Mouse (Mus musculus) forebrain, embryonic 15.5 days (tissue): ENCODE measurements around the gene Slc26a3. TPM values are rescaled to one million over a fixed set of nuclear protein-coding genes. Genes with fewer than 3 reads are reported as not detected.
"Not testable (repeated sequence)": the region's sequence is repeated elsewhere in the genome, so short reads cannot be mapped to it uniquely, and the experiment has no call there.

ENCODE experiments used
- ATAC-seq: fragments of 200-750 bp; cut with Nextera tagmentation; replicated peaks from 2 replicates; pipeline ENCODE4 v1.8.0; 2017; ENCODE audit warnings: mild to moderate bottlenecking, moderate TSS enrichment, moderate library complexity
- H3K27ac ChIP-seq: fragments of 300-500 bp; sonication (generic); replicated peaks from 2 replicates; pipeline ENCODE4 v1.5.1; 2015; ENCODE audit warnings: mild to moderate bottlenecking, inconsistent platforms
- H3K27me3 ChIP-seq: fragments of 300-500 bp; sonication (generic); 2 replicates; pipeline ENCODE4 v1.6.1; 2015; ENCODE audit warnings: inconsistent platforms
- H3K36me3 ChIP-seq: fragments of 300-500 bp; sonication (generic); 2 replicates; pipeline ENCODE4 v1.6.1; 2015; ENCODE audit warnings: mild to moderate bottlenecking, inconsistent platforms
- H3K4me1 ChIP-seq: fragments of 300-500 bp; sonication (generic); 2 replicates; pipeline ENCODE4 v1.6.1; 2015; ENCODE audit warnings: inconsistent platforms
- H3K4me2 ChIP-seq: fragments of 300-500 bp; sonication (generic); replicated peaks from 2 replicates; pipeline ENCODE4 v1.6.1; 2015; ENCODE audit warnings: mild to moderate bottlenecking, inconsistent platforms
- H3K4me3 ChIP-seq: fragments of 300-500 bp; sonication (generic); 2 replicates; pipeline ENCODE4 v1.5.1; 2015; ENCODE audit warnings: mild to moderate bottlenecking, inconsistent platforms
- H3K9ac ChIP-seq: fragments of 300-500 bp; sonication (generic); replicated peaks from 2 replicates; pipeline ENCODE4 v1.6.1; 2015; ENCODE audit warnings: mild to moderate bottlenecking, inconsistent platforms
- H3K9me3 ChIP-seq: fragments of 300-500 bp; sonication (generic); 2 replicates; pipeline ENCODE4 v1.6.1; 2016; ENCODE audit warnings: inconsistent platforms
- WGBS: fragments of 180-500 bp; shearing (Covaris S2); methylation state at CpG from one replicate; pipeline ENCODE4 v1.1.7; 2015; ENCODE audit warnings: mixed read lengths; 5-methylcytosine and 5-hydroxymethylcytosine counted together
- polyA plus RNA-seq: library from polyadenylated mRNA; unstranded; fragments of >200 nt; fragmentation: Nextera tagmentation; extraction: Ambion mirVana; gene quantifications from 2 replicates; pipeline ENCODE4 v1.2.1, GENCODE M21; 2015

Slc26a3 gene
- polyA plus RNA-seq, 1 experiment from 2014 or later, result 0.11 TPM

DNA sequence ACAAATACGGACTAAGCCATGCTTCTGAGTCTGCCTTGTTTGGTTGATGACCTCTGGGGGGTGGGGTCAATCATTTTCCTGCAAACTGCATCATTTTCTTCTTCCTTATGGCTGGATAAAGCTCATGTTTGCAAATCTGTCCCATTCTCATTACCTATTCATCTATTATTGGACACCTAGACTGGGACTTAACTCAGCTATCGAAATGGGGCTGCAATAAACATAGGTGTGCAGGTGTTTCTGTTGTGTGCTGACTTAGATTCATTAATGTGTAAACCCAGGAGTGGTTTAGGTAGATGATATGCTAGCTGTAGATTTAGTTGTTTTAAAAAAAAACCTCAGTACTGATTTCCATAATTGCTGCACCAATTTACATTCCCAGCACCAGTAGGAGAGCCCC lies 48.9 kb downstream of the Slc26a3 start:
- 70% methylated on average over 2 of the region's 2 CpGs for WGBS
- ATAC-seq, result no peak

DNA sequence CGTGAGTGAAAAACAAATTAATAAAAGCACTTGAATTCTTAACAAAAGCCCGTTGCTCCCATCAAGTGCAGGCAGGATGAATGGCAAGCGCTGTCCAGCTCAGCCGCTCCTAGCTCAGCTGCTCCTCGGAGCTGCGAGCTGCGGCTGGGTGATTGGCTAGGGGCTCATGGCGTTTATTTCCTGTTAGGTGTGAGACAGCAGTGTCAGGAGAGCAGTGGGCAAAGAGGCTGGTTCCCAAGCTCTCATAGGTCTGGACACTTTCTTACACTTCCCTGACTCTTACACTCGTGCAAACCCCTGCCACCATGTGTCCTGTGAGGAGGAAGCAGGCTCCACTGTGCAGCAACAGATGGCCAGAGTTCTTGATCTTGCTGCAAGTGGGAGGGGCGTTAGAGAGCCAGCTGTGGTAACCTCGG lies 53.5 kb downstream of the Slc26a3 start:
- H3K9ac ChIP-seq, result 0 out of 2 replicates have a peak overlapping the region, but pooled peaks have one; percentile 15
- H3K4me2 ChIP-seq, result peak overlapping the region; percentile 42
- no peak overlapping the region for H3K27ac ChIP-seq
- no peaks in the 10 kb centered on the region for H3K9me3 ChIP-seq
- H3K4me3 ChIP-seq, result peak overlapping the region; percentile 22
- no peaks in the 10 kb centered on the region for H3K36me3 ChIP-seq
- no peaks in the 10 kb centered on the region for H3K27me3 ChIP-seq
- WGBS, result 2% methylated on average over 11 of the region's 11 CpGs
- peaks cover 8% of the 10 kb centered on the region; the same call in 1 of the 2 replicates for H3K4me1 ChIP-seq
- 0 out of 2 replicates have a peak, but pooled peaks have one; percentile 55 for ATAC-seq

More for the DNA sequence above, 48.9 kb downstream of the Slc26a3 start:
- H3K4me2 ChIP-seq, result no peak overlapping the region
- no peak overlapping the region for H3K27ac ChIP-seq
- H3K4me1 ChIP-seq, result peaks cover 8% of the 10 kb centered on the region; the same call in 1 of the 2 replicates
- H3K36me3 ChIP-seq, result no peaks in the 10 kb centered on the region
- H3K4me3 ChIP-seq, result no peak overlapping the region
- H3K9me3 ChIP-seq, result no peaks in the 10 kb centered on the region
- H3K27me3 ChIP-seq, result no peaks in the 10 kb centered on the region
- H3K9ac ChIP-seq, result no peak overlapping the region

DNA sequence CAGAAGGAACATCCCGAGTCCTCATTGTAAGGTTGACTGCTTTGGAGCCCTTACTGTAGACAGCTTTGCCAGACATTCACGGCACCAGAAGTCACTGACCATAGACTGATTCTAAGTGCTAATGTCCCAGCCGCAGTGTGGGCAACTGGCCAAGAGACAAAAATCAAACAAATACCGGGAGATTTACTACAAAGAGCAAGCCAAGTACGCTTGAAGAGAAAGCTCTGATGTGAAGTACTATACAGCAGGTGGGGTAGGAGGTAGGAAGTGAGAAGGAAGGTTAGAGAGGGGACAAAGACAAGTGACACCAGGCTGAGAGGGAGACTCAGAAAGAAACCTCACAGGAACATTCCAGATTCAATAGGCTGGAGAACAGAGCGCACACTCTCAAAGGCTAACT lies 54.2 kb downstream of the Slc26a3 start:
- no peak for ATAC-seq
- Histone ChIP-seq H3K27ac (no peak overlapping the region), H3K4me1 (peaks cover 8% of the 10 kb centered on the region; the same call in 1 of the 2 replicates), H3K9ac (no peak overlapping the region), H3K4me3 (no peak overlapping the region), H3K4me2 (no peak overlapping the region), H3K36me3 (no peaks in the 10 kb centered on the region), H3K9me3 (no peaks in the 10 kb centered on the region), H3K27me3 (no peaks in the 10 kb centered on the region)
- WGBS, result 64% methylated on average over 6 of the region's 6 CpGs

DNA sequence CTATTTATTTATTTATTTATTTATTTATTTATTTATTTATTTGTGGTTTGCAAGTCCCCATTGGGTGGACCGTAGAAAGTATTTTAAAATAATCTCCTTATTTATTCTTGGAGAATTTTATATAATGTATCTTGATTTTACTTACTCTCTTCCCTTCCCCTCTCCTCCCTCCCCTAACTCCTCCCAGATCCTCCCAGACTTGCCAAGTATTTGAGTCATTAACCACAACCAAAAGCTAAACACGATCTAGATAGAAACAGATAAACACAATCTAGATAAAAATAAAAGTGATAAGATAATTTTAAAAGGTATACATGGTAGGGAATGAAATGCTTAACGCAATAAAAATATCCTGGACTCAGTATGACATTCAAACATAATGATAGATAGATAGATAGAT lies 58.7 kb downstream of the Slc26a3 start:
- no peak for ATAC-seq
- Histone ChIP-seq H3K9ac (no peak overlapping the region), H3K4me3 (no peak overlapping the region), H3K27me3 (no peaks in the 10 kb centered on the region), H3K9me3 (no peaks in the 10 kb centered on the region), H3K27ac (no peak overlapping the region), H3K4me2 (no peak overlapping the region), H3K36me3 (no peaks in the 10 kb centered on the region), H3K4me1 (peaks cover 1% of the 10 kb centered on the region; the same call in 1 of the 2 replicates)
- 96% methylated on average over 3 of the region's 3 CpGs for WGBS

DNA sequence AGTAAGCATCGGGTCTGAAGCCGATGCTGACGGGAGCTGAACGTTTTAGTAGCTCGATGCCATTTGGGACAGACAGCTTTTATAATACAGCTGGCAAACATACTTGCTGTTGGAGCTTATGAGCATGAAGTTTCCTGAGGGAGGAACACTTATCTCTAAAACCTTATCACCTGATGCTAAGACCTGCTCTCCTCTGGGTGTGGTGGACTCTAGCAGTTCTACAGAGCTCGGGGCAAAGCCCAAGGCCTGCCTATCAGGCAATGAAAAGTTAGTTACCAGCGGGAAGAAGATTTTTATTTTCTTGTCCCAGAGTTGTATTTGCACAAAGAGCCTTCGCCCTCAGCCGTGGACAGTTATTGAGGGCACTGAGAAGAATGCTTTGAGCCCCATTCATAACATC lies 65.6 kb downstream of the Slc26a3 start:
- Histone ChIP-seq H3K36me3 (no peaks in the 10 kb centered on the region), H3K4me2 (no peak overlapping the region), H3K27ac (no peak overlapping the region), H3K4me3 (no peak overlapping the region), H3K9ac (no peak overlapping the region), H3K9me3 (no peaks in the 10 kb centered on the region), H3K27me3 (no peaks in the 10 kb centered on the region), H3K4me1 (no peaks in the 10 kb centered on the region)
- WGBS, result 80% methylated on average over 9 of the region's 9 CpGs
- ATAC-seq, result no peak

DNA sequence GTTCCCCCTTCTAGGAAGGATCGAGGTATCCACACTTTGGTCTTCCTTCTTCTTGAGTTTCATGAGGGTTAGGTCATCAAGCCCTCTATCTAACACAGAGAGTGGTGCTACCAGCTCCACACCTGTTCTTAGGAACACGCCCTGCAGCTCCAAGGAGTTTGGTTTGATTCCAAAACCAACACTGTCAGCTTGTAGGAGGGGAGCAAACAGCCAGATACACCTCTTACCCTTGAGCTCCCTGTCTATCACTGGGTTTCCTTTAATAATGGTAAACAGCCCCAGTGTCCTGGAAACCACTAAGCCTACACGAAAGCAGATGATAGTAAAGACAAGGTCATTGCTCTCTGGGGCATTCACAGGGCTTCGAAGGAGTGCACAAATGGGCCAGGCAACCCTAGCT lies 67.8 kb downstream of the Slc26a3 start:
- WGBS, result 82% methylated on average over 4 of the region's 4 CpGs
- no peak overlapping the region for H3K27ac ChIP-seq
- ATAC-seq, result no peak
- no peaks in the 10 kb centered on the region for H3K4me1 ChIP-seq
- H3K27me3 ChIP-seq, result no peaks in the 10 kb centered on the region
- H3K9ac ChIP-seq, result no peak overlapping the region
- H3K36me3 ChIP-seq, result no peaks in the 10 kb centered on the region
- H3K9me3 ChIP-seq, result no peaks in the 10 kb centered on the region
- no peak overlapping the region for H3K4me2 ChIP-seq
- H3K4me3 ChIP-seq, result no peak overlapping the region

DNA sequence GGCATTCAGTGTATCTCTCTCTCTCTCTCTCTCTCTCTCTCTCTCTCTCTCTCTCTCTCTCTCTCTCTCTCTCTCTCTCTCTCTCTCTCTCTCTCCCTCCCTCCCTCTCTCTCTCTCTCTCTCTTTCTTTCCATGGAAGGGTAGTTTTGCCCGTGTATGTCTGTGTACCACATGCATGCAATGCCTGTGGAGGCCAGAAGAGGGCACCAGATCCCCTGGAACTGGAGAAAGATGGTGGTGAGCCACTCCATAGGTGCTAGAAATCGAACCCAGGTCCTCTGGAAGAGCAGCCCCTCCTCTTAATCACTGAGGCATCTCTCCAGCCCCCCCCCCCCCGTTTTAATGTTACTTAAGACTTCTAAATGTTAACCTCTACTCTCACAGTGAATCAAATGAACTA lies 69.6 kb downstream of the Slc26a3 start:
- not testable (repeated sequence) for H3K27ac ChIP-seq, H3K36me3 ChIP-seq, ATAC-seq, H3K4me1 ChIP-seq, H3K4me3 ChIP-seq, H3K27me3 ChIP-seq, H3K4me2 ChIP-seq, H3K9me3 ChIP-seq, H3K9ac ChIP-seq
- 50% methylated on average over 3 of the region's 3 CpGs for WGBS

DNA sequence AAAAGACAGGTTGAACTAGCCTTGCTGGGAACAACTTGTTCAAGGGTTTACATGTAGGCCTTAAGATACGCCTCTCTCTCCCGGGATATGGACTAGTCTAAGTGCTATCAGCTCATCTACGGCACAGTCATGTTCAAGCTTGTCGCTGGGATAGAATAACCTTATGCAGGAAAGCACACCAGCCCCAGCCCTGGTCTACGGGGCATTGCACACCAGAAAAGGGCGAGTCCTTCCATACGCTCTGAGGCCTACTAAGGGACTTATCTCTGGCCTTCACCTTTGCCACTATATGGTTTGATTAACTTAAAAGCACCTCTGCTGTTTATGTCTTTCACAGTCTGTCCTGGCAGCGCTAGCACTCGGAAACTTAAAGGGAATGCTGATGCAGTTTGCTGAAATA lies 70.7 kb downstream of the Slc26a3 start:
- Histone ChIP-seq H3K4me2 (no peak overlapping the region), H3K27ac (no peak overlapping the region), H3K9ac (no peak overlapping the region), H3K27me3 (no peaks in the 10 kb centered on the region), H3K36me3 (no peaks in the 10 kb centered on the region), H3K4me1 (no peaks in the 10 kb centered on the region), H3K9me3 (no peaks in the 10 kb centered on the region), H3K4me3 (no peak overlapping the region)
- 93% methylated on average over 9 of the region's 9 CpGs for WGBS
- no peak for ATAC-seq

DNA sequence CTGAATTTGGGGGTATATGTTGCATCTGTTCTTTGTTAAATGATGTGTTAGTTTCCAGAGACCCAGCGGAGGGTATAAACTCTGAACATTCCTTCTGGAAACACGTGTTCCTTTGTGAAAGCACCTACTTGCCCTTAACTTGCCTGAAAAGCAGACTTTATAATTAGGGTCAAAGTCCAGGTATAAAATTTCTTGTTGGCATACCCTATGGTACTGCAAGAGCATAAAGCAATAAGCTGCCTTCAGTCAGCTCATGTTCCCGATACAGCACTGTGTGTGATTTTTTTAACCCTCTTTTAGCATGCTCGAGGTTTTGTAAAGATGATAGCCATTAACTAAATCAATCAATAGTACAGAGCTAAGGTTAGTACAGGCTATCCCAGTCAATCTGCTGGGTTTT lies 71.9 kb downstream of the Slc26a3 start:
- 89% methylated on average over 4 of the region's 4 CpGs for WGBS

DNA sequence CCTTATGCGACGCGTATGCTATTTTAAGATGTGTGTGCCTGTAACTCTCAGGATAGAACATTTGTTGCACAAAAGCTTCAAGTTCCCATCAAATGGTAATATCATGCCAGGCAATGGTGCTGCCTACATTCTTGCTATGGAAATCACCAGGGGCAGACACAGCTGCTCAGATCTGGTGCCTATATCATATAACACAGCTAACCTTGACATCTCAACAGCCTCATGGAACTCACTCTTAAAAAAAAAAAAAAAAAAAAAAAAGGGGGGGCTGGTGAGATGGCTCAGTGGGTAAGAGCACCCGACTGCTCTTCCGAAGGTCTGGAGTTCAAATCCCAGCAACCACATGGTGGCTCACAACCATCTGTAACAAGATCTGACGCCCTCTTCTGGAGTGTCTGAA lies 87.5 kb downstream of the Slc26a3 start:
- 91% methylated on average over 4 of the region's 6 CpGs for WGBS
- not testable (repeated sequence) for H3K4me3 ChIP-seq, H3K9ac ChIP-seq, H3K4me1 ChIP-seq, H3K9me3 ChIP-seq, ATAC-seq, H3K27me3 ChIP-seq, H3K27ac ChIP-seq, H3K4me2 ChIP-seq, H3K36me3 ChIP-seq

More for the DNA sequence above, 71.9 kb downstream of the Slc26a3 start:
- no peak for ATAC-seq
- no peaks in the 10 kb centered on the region for H3K36me3 ChIP-seq
- H3K27me3 ChIP-seq, result no peaks in the 10 kb centered on the region
- H3K9me3 ChIP-seq, result no peaks in the 10 kb centered on the region
- no peak overlapping the region for H3K27ac ChIP-seq
- H3K4me2 ChIP-seq, result no peak overlapping the region
- no peak overlapping the region for H3K9ac ChIP-seq
- no peak overlapping the region for H3K4me3 ChIP-seq
- H3K4me1 ChIP-seq, result no peaks in the 10 kb centered on the region

DNA sequence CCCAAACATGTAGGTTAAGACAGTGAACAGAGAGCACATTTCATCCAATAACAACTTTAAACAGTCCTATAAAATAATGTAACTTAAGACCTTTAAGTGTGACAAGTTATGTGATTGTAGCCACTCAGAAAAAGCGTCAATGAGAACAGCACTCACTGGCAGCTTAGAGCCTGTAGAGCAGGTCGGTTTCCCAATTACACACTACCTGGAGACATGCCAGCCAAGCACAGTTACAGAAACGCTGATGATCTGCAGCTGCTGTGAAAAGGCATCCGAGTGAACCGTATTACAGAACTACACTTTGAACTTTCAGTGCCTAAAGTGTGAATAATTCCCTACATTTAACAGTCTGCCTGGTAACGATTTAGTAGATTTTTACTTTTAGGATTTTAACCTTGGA lies 95.8 kb downstream of the Slc26a3 start:
- no peaks in the 10 kb centered on the region for H3K4me1 ChIP-seq
- ATAC-seq, result no peak
- no peak overlapping the region for H3K4me3 ChIP-seq
- H3K9me3 ChIP-seq, result no peaks in the 10 kb centered on the region
- H3K27ac ChIP-seq, result no peak overlapping the region
- H3K4me2 ChIP-seq, result no peak overlapping the region
- H3K36me3 ChIP-seq, result peaks cover 40% of the 10 kb centered on the region
- no peaks in the 10 kb centered on the region for H3K27me3 ChIP-seq
- 59% methylated on average over 6 of the region's 6 CpGs for WGBS
- no peak overlapping the region for H3K9ac ChIP-seq

DNA sequence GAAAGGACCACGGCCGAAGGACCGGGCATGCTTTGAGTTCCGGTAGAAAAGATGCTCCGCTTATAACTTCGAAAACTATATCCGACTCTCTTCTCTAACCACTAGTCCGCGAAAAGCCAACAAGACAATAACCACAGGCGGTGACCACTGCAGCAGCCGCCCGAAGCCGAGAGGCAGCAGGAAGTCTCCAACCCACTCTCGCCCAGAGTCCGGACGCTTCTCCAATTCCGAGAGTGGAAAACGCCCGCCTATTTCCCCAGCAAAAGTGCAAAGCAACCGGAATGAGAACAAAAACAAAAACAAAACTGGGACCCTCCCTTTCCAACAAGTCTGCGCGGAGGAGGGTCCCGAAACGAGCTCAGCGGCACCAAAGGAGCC lies 108.3 kb downstream of the Slc26a3 start:
- Histone ChIP-seq H3K4me1 (peaks cover 24% of the 10 kb centered on the region), H3K27ac (peak overlapping the region; percentile 95), H3K9me3 (no peaks in the 10 kb centered on the region), H3K4me3 (peak overlapping the region; percentile 96), H3K9ac (peak overlapping the region; percentile 94), H3K36me3 (peaks cover 6% of the 10 kb centered on the region), H3K4me2 (peak overlapping the region; percentile 81), H3K27me3 (no peaks in the 10 kb centered on the region)
- ATAC-seq, result no peak
- 1% methylated on average over 25 of the region's 25 CpGs for WGBS

DNA sequence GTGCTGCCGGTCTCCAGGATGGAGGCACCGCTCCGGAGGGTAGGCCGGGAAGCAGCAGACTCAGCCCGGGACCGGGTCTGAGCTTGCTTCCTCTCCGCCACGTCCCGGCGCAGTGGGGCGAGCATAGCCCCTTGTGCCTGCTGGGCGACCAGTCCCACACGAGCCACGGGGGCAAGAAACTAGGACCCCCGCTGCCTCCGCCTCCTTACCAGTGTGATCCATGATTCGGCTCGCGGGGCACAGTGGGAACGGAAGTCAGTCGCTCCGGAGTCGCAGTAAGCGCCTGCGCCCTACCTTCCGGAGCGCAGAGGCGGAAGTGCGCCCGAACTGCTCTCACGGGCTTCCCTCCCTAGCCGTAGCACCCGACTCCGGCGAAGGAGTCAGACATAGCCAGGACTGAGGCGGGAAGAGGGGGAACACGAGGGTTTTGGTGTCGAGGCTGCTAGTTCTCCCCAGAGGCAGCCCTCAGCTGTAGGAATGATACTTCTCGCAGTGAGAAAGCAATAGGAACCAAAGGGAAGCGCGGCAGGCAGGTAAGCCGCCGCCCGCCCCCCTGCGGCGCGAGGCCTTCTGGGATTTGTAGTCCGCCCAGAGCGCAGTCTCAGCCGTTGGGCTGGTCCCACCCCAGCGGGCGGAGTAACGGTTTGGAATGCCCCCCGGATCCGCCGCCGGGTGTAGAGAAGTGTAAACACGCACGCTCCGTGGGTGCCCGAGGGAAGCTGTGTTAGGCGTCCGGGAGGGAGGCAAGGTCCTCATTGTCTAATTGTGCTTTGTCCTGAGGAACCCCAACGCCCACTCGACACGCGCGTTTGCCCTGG lies 108.9 kb downstream of the Slc26a3 start, which contains the start of gene Cbll1:
Gene Cbll1 (minus strand): TSS at position 303 of the 818 bp plus-strand sequence.
- Histone ChIP-seq H3K9ac (peak within 1 kb of the TSS; percentile 94), H3K27me3 (no peaks in the 10 kb centered on the region), H3K9me3 (no peaks in the 10 kb centered on the region), H3K4me1 (peaks cover 24% of the 10 kb centered on the region), H3K36me3 (no peaks in the 10 kb centered on the region), H3K4me2 (peak within 1 kb of the TSS; percentile 89), H3K27ac (peak within 1 kb of the TSS; percentile 95), H3K4me3 (peak within 1 kb of the TSS; percentile 96)
- ATAC-seq, result peak; percentile 99
- under 1% methylated on average over 68 of the region's 68 CpGs for WGBS
